Mouse (Mus musculus) kidney, adult 8-10 months (tissue): ENCODE measurements at regions not wholly inside any gene's neighbourhood (a gene's known extent, or its start where the extent isn't known, plus 50 kb on each side); places are given as distances from the start of the nearest gene placed in this dataset.

Experiments used
- DNase-seq, 2 experiments: peaks; one replicate each; pipeline ENCODE4 v3.0.0; 2022

GRCm38 (mm10) chr13:107239035-107239387 is 217.1 kb upstream of the Kif2a start:
- no peak for DNase-seq

GRCm38 (mm10) chr13:107238364-107239034 is 216.6 kb upstream of the Kif2a start:
- no peak for DNase-seq

- peak in 1 of 2 experiments; percentile 6 for DNase-seq
Measured at GRCm38 (mm10) chr13:107219456-107219855, 197.5 kb upstream of the Kif2a start.

- DNase-seq = no peak
Measured at GRCm38 (mm10) chr13:107218351-107218750, 196.4 kb upstream of the Kif2a start.

GRCm38 (mm10) chr13:107217825-107218224 is 195.9 kb upstream of the Kif2a start:
- DNase-seq = no peak

GRCm38 (mm10) chr13:107213281-107213680 is 191.4 kb upstream of the Kif2a start:
- no peak for DNase-seq

- DNase-seq = no peak
Measured at GRCm38 (mm10) chr13:107210676-107211075, 188.8 kb upstream of the Kif2a start.

- DNase-seq = peak; percentile 28
Measured at GRCm38 (mm10) chr13:107207354-107208181, 185.6 kb upstream of the Kif2a start.

- DNase-seq = no peak
Measured at GRCm38 (mm10) chr13:107199875-107200274, 177.9 kb upstream of the Kif2a start.

- DNase-seq = no peak
Measured at GRCm38 (mm10) chr13:107193426-107193825, 171.5 kb upstream of the Kif2a start.

- no peak for DNase-seq
Measured at GRCm38 (mm10) chr13:107187258-107187878, 165.4 kb upstream of the Kif2a start.

GRCm38 (mm10) chr13:107182544-107182943 is 160.6 kb upstream of the Kif2a start:
- peak; percentile 18 to 58 for DNase-seq

GRCm38 (mm10) chr13:107179551-107179950 is 157.6 kb upstream of the Kif2a start:
- no peak for DNase-seq

GRCm38 (mm10) chr13:107177595-107177994 is 155.7 kb upstream of the Kif2a start:
- no peak for DNase-seq

- DNase-seq = no peak
Measured at GRCm38 (mm10) chr13:107175891-107176290, 154.0 kb upstream of the Kif2a start.

GRCm38 (mm10) chr13:107168599-107169149 is 146.7 kb upstream of the Kif2a start:
- DNase-seq = peak; percentile 20 to 25

GRCm38 (mm10) chr13:107167856-107168598 is 146.1 kb upstream of the Kif2a start:
- DNase-seq = no peak

- DNase-seq = no peak
Measured at GRCm38 (mm10) chr13:107151548-107151947, 129.6 kb upstream of the Kif2a start.

- DNase-seq = no peak
Measured at GRCm38 (mm10) chr13:107141209-107141608, 119.3 kb upstream of the Kif2a start.

GRCm38 (mm10) chr13:107134125-107134524 is 112.2 kb upstream of the Kif2a start:
- DNase-seq = no peak

- DNase-seq = no peak
Measured at GRCm38 (mm10) chr13:107126636-107127035, 104.7 kb upstream of the Kif2a start.

- DNase-seq = no peak
Measured at GRCm38 (mm10) chr13:107124130-107124668, 102.3 kb upstream of the Kif2a start.
